8 mouse cellular contexts compared by ENCODE assay signal in genomic region chr2:25304657-25305541, GRCm38 (mm10). TPM values are rescaled to one million over a fixed set of nuclear protein-coding genes. Genes with fewer than 3 reads are reported as not detected.
A peak's percentile ranks its signal among the peaks of the same experiment; 100 is the strongest.
DNase-seq lines count a peak whose midpoint lies in the region; ATAC-seq and TF ChIP-seq lines count a peak whose summit lies in the region.

No protein-coding gene starts in this region.

- H3K4me2 ChIP-seq in heart, embryonic 11.5 days, result peak overlapping the region; percentile 76
- peak overlapping the region; percentile 90 for H3K4me2 ChIP-seq in forebrain, embryonic 11.5 days (ENCODE audit: low read depth, low read length, severe bottlenecking)
- H3K4me2 ChIP-seq in kidney, postnatal 0 days (ENCODE audit: low read length), result peak overlapping the region; percentile 64
- H3K4me2 ChIP-seq in stomach, embryonic 16.5 days (ENCODE audit: low read depth, low read length), result peak overlapping the region; percentile 67

- WGBS in heart, embryonic 11.5 days (ENCODE audit: insufficient replicate concordance), result 3% methylated on average over 40 of the region's 45 CpGs
- 3% methylated on average over 45 of the region's 45 CpGs for WGBS in forebrain, embryonic 11.5 days
- WGBS in kidney, postnatal 0 days, result 2% methylated on average over 45 of the region's 45 CpGs
- 3% methylated on average over 42 of the region's 45 CpGs for WGBS in stomach, embryonic 16.5 days

- peak overlapping the region; percentile 37 for H3K4me3 ChIP-seq in heart, embryonic 11.5 days (ENCODE audit: low read depth, low read length)
- peak overlapping the region; percentile 34 for H3K4me3 ChIP-seq in forebrain, embryonic 11.5 days (ENCODE audit: low read depth, low read length)
- peak overlapping the region; percentile 24 for H3K4me3 ChIP-seq in kidney, postnatal 0 days (replicated peaks; ENCODE audit: low read depth, low read length)
- peak overlapping the region; percentile 52 for H3K4me3 ChIP-seq in stomach, embryonic 16.5 days (replicated peaks; ENCODE audit: low read length)

- H3K9ac ChIP-seq in heart, embryonic 11.5 days (ENCODE audit: low read depth, low read length), result 0 out of 2 replicates have a peak overlapping the region, but pooled peaks have one; percentile 59
- peak overlapping the region; percentile 58 for H3K9ac ChIP-seq in forebrain, embryonic 11.5 days (ENCODE audit: low read length)
- H3K9ac ChIP-seq in kidney, postnatal 0 days (ENCODE audit: low read depth, low read length), result no peak overlapping the region
- peak overlapping the region; percentile 49 for H3K9ac ChIP-seq in stomach, embryonic 16.5 days (ENCODE audit: low read length)

- no peaks in the 10 kb centered on the region for H3K4me1 ChIP-seq in heart, embryonic 11.5 days (ENCODE audit: control insufficient read depth, insufficient read depth, low read length)
- H3K4me1 ChIP-seq in forebrain, embryonic 11.5 days (replicated peaks; ENCODE audit: control insufficient read depth, insufficient read depth, low read length), result peaks cover 2% of the 10 kb centered on the region; the same call in 1 of the 2 replicates
- peaks cover 3% of the 10 kb centered on the region; the same call in 1 of the 2 replicates for H3K4me1 ChIP-seq in kidney, postnatal 0 days (replicated peaks; ENCODE audit: insufficient read depth, low read length)
- 0 out of 2 replicates have a peak, but pooled peaks cover 2% of the 10 kb centered on the region for H3K4me1 ChIP-seq in stomach, embryonic 16.5 days (ENCODE audit: control insufficient read depth, insufficient read depth, low read length)

- no peak for ATAC-seq in heart, embryonic 11.5 days (replicated peaks; ENCODE audit: insufficient number of reproducible peaks, low FRiP score, low TSS enrichment)
- ATAC-seq in forebrain, embryonic 11.5 days (replicated peaks; ENCODE audit: low FRiP score), result peak; percentile 80
- ATAC-seq in kidney, postnatal 0 days (replicated peaks; ENCODE audit: low FRiP score, low read depth), result 0 out of 2 replicates have a peak, but pooled peaks have one; percentile 36
- peak; percentile 67 for ATAC-seq in megakaryocyte-erythroid progenitor cell, adult 5-6 weeks (replicated peaks; ENCODE audit: low FRiP score, low TSS enrichment, poor library complexity, severe bottlenecking)
- peak; percentile 37; the same call in 1 of the 2 replicates for ATAC-seq in stomach, embryonic 16.5 days (ENCODE audit: insufficient read depth, low FRiP score)

- DNase-seq in heart, postnatal 10 days, result no peak
- DNase-seq in T-cell, adult 2 months (ENCODE audit: low spot score), result peak; percentile 31
- peak; percentile 78 for DNase-seq in forebrain, embryonic 11.5 days (ENCODE audit: low spot score)
- DNase-seq in kidney, postnatal 0 days (ENCODE audit: low spot score), result peak; percentile 45
- no peak for DNase-seq in layer of hippocampus, adult 11-12 months (ENCODE audit: low spot score)

- no peak overlapping the region for H3K27ac ChIP-seq in heart, embryonic 11.5 days (ENCODE audit: low read depth, low read length)
- no peak overlapping the region for H3K27ac ChIP-seq in forebrain, embryonic 11.5 days (ENCODE audit: low read depth, low read length)
- no peak overlapping the region for H3K27ac ChIP-seq in kidney, postnatal 0 days
- no peak overlapping the region for H3K27ac ChIP-seq in stomach, embryonic 16.5 days (ENCODE audit: low read length)

- intact Hi-C loops in heart, postnatal 10 days (cut with DNase I), result no loop called here

- H3K27me3 ChIP-seq in heart, embryonic 11.5 days (ENCODE audit: control insufficient read depth, insufficient read depth, low read length), result peaks cover 64% of the 10 kb centered on the region
- H3K27me3 ChIP-seq in forebrain, embryonic 11.5 days (ENCODE audit: control insufficient read depth, insufficient read depth, low read length), result peaks cover 12% of the 10 kb centered on the region
- peaks cover 5% of the 10 kb centered on the region; the same call in 1 of the 2 replicates for H3K27me3 ChIP-seq in kidney, postnatal 0 days (ENCODE audit: insufficient read depth, low read length)
- H3K27me3 ChIP-seq in stomach, embryonic 16.5 days (ENCODE audit: control insufficient read depth, insufficient read depth, low read length), result peaks cover 17% of the 10 kb centered on the region; the same call in 1 of the 2 replicates

- TF ChIP-seq CTCF in kidney, postnatal 0 days (IDR thresholded peaks at IDR 0.05; ENCODE audit: low read depth), result no peak

- no peaks in the 10 kb centered on the region for H3K36me3 ChIP-seq in heart, embryonic 11.5 days (ENCODE audit: control insufficient read depth, insufficient read depth, low read length)
- H3K36me3 ChIP-seq in forebrain, embryonic 11.5 days (ENCODE audit: control insufficient read depth, insufficient read depth, low read length), result no peaks in the 10 kb centered on the region
- no peaks in the 10 kb centered on the region for H3K36me3 ChIP-seq in kidney, postnatal 0 days (ENCODE audit: insufficient read depth, low read length)
- H3K36me3 ChIP-seq in stomach, embryonic 16.5 days (ENCODE audit: control insufficient read depth, insufficient read depth, low read length), result no peaks in the 10 kb centered on the region

- H3K9me3 ChIP-seq in heart, embryonic 11.5 days (replicated peaks; ENCODE audit: control insufficient read depth, low read length), result no peaks in the 10 kb centered on the region
- H3K9me3 ChIP-seq in forebrain, embryonic 11.5 days (ENCODE audit: control insufficient read depth, low read length), result no peaks in the 10 kb centered on the region
- no peaks in the 10 kb centered on the region for H3K9me3 ChIP-seq in kidney, postnatal 0 days (replicated peaks; ENCODE audit: low read length)
- H3K9me3 ChIP-seq in stomach, embryonic 16.5 days (replicated peaks; ENCODE audit: control insufficient read depth, low read length), result no peaks in the 10 kb centered on the region

RNA-seq across cellular contexts. Expression of gene Grin1, which starts 14.1 kb away (rescaled TPM):
- polyA plus RNA-seq in heart, embryonic 11.5 days (2014; fragmentation: Nextera tagmentation; extraction: Ambion mirVana), result 0.96 and 1.1 TPM in 2 replicates
- total RNA-seq in heart, postnatal 10 days (2021), result not detected
- polyA plus RNA-seq in forebrain, embryonic 11.5 days (2014; fragmentation: Nextera tagmentation; extraction: Ambion mirVana), result 1.7 and 2.1 TPM in 2 replicates
- polyA plus RNA-seq in kidney, postnatal 0 days (2015; fragmentation: Nextera tagmentation; extraction: Ambion mirVana), result 0.58 and 0.66 TPM in 2 replicates
- not detected in 2 replicates for total RNA-seq in megakaryocyte-erythroid progenitor cell, adult 5-6 weeks (2014; fragmentation: Nextera tagmentation)
- total RNA-seq in megakaryocyte-erythroid progenitor cell, adult 5-6 weeks (2017), result not detected in 2 replicates
- 2.0 and 2.3 TPM in 2 replicates for polyA plus RNA-seq in stomach, embryonic 16.5 days (2015; fragmentation: Nextera tagmentation; extraction: Ambion mirVana)

RNA-seq across cellular contexts. Expression of gene Lrrc26, which starts 15.2 kb away (rescaled TPM):
- polyA plus RNA-seq in heart, embryonic 11.5 days (2014; fragmentation: Nextera tagmentation; extraction: Ambion mirVana), result not detected in 2 replicates
- not detected for total RNA-seq in heart, postnatal 10 days (2021)
- not detected in 2 replicates for polyA plus RNA-seq in forebrain, embryonic 11.5 days (2014; fragmentation: Nextera tagmentation; extraction: Ambion mirVana)
- 0.29 and 0.48 TPM in 2 replicates for polyA plus RNA-seq in kidney, postnatal 0 days (2015; fragmentation: Nextera tagmentation; extraction: Ambion mirVana)
- total RNA-seq in megakaryocyte-erythroid progenitor cell, adult 5-6 weeks (2014; fragmentation: Nextera tagmentation), result not detected in 2 replicates
- total RNA-seq in megakaryocyte-erythroid progenitor cell, adult 5-6 weeks (2017), result not detected in 2 replicates
- 14.3 and 20.3 TPM in 2 replicates for polyA plus RNA-seq in stomach, embryonic 16.5 days (2015; fragmentation: Nextera tagmentation; extraction: Ambion mirVana)

RNA-seq across cellular contexts. Expression of gene Tmem210, which starts 17.0 kb away (rescaled TPM):
- polyA plus RNA-seq in heart, embryonic 11.5 days (2014; fragmentation: Nextera tagmentation; extraction: Ambion mirVana), result not detected in 2 replicates
- total RNA-seq in heart, postnatal 10 days (2021), result not detected
- polyA plus RNA-seq in forebrain, embryonic 11.5 days (2014; fragmentation: Nextera tagmentation; extraction: Ambion mirVana), result not detected in 2 replicates
- not detected in 2 replicates for polyA plus RNA-seq in kidney, postnatal 0 days (2015; fragmentation: Nextera tagmentation; extraction: Ambion mirVana)
- not detected in 2 replicates for total RNA-seq in megakaryocyte-erythroid progenitor cell, adult 5-6 weeks (2014; fragmentation: Nextera tagmentation)
- not detected in 2 replicates for total RNA-seq in megakaryocyte-erythroid progenitor cell, adult 5-6 weeks (2017)
- polyA plus RNA-seq in stomach, embryonic 16.5 days (2015; fragmentation: Nextera tagmentation; extraction: Ambion mirVana), result not detected in 2 replicates

RNA-seq across cellular contexts. Expression of gene Man1b1, which starts 27.2 kb away (rescaled TPM):
- 47.9 and 68.4 TPM in 2 replicates for polyA plus RNA-seq in heart, embryonic 11.5 days (2014; fragmentation: Nextera tagmentation; extraction: Ambion mirVana)
- 10 to 100 TPM; 28.2 TPM for total RNA-seq in heart, postnatal 10 days (2021)
- 75.7 and 77.8 TPM in 2 replicates for polyA plus RNA-seq in forebrain, embryonic 11.5 days (2014; fragmentation: Nextera tagmentation; extraction: Ambion mirVana)
- 57.9 and 59.6 TPM in 2 replicates for polyA plus RNA-seq in kidney, postnatal 0 days (2015; fragmentation: Nextera tagmentation; extraction: Ambion mirVana)
- total RNA-seq in megakaryocyte-erythroid progenitor cell, adult 5-6 weeks (2014; fragmentation: Nextera tagmentation), result 37.1 and 38.9 TPM in 2 replicates
- 31.8 and 82.7 TPM in 2 replicates for total RNA-seq in megakaryocyte-erythroid progenitor cell, adult 5-6 weeks (2017)
- polyA plus RNA-seq in stomach, embryonic 16.5 days (2015; fragmentation: Nextera tagmentation; extraction: Ambion mirVana), result 46.0 and 47.0 TPM in 2 replicates

RNA-seq across cellular contexts. Expression of gene Anapc2, which starts 32.6 kb away (rescaled TPM):
- 73.0 and 76.1 TPM in 2 replicates for polyA plus RNA-seq in heart, embryonic 11.5 days (2014; fragmentation: Nextera tagmentation; extraction: Ambion mirVana)
- 10 to 100 TPM; 48.6 to 54.0 TPM for total RNA-seq in heart, postnatal 10 days (2021)
- polyA plus RNA-seq in forebrain, embryonic 11.5 days (2014; fragmentation: Nextera tagmentation; extraction: Ambion mirVana), result 116 and 126 TPM in 2 replicates
- 79.4 and 84.0 TPM in 2 replicates for polyA plus RNA-seq in kidney, postnatal 0 days (2015; fragmentation: Nextera tagmentation; extraction: Ambion mirVana)
- 52.0 and 56.6 TPM in 2 replicates for total RNA-seq in megakaryocyte-erythroid progenitor cell, adult 5-6 weeks (2014; fragmentation: Nextera tagmentation)
- 31.3 and 39.0 TPM in 2 replicates for total RNA-seq in megakaryocyte-erythroid progenitor cell, adult 5-6 weeks (2017)
- polyA plus RNA-seq in stomach, embryonic 16.5 days (2015; fragmentation: Nextera tagmentation; extraction: Ambion mirVana), result 123 and 134 TPM in 2 replicates

Comparison
In these comparisons a context has a peak if more than half of its experiments do, and no peak if none do; other contexts are left out.
1. DNase-seq: peak in T-cell, adult 2 months (single experiment), forebrain, embryonic 11.5 days (single experiment) and kidney, postnatal 0 days (single experiment); none in heart, postnatal 10 days (0 of 2) and layer of hippocampus, adult 11-12 months (single experiment).
2. RNA of gene Lrrc26, which starts 15.2 kb away (polyA plus RNA-seq): 14.3 to 20.3 TPM in stomach, embryonic 16.5 days; 0.29 to 0.48 TPM in kidney, postnatal 0 days, not detected in heart, embryonic 11.5 days and not detected in forebrain, embryonic 11.5 days; every median in the first group is over 10 times any median in the second.
3. Peak in every context shown above with its lines, with median percentiles within 50 percentile points of each other: H3K4me2 ChIP-seq and H3K4me3 ChIP-seq.